Mouse (Mus musculus): ENCODE results near the gene Gstp1. TPM values are rescaled to one million over a fixed set of nuclear protein-coding genes. Genes with fewer than 3 reads are reported as not detected.

The Gstp1 gene
- polyA plus RNA-seq, 1 experiment from 2014 or later = 462 TPM

DNA sequence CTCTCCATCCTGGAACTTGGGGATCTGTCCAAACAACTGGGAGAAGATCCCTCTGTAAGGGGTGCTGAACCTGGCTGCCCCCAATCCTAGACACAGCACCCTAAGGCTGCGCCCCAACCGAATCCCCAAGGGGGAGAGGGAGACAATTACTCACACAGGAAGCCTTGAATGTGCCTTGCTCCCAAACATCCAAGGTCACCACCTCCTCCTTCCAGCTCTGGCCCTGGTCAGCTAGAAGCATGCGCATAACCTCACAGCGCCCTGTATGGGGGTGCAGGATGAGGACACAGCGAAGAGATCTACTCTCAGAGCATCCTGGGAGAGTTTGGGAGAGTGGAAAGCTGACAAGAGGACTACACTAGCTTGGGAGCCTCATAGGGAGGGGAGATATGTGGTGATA is 20.8 kb upstream of the Gstp1 start:
- Histone ChIP-seq H3K27me3 (ENCODE audit: control insufficient read depth, insufficient read depth, low read length) (no peaks in the 10 kb centered on the region), H3K4me1 (ENCODE audit: control insufficient read depth, insufficient read depth, low read length) (no peaks in the 10 kb centered on the region), H3K36me3 (ENCODE audit: control insufficient read depth, insufficient read depth, low read length) (no peaks in the 10 kb centered on the region), H3K4me3 (ENCODE audit: low read depth, low read length) (no peak overlapping the region), H3K9ac (ENCODE audit: low read length) (no peak overlapping the region), H3K9me3 (ENCODE audit: control insufficient read depth, low read length) (no peaks in the 10 kb centered on the region), H3K4me2 (ENCODE audit: low read depth, severe bottlenecking) (no peak overlapping the region), H3K27ac (replicated peaks; ENCODE audit: low read depth, low read length) (no peak overlapping the region)
- WGBS = 90% methylated on average over 5 of the region's 5 CpGs
- no peak for ATAC-seq (ENCODE audit: insufficient number of reproducible peaks, low FRiP score, low TSS enrichment, low read depth)
- no peak for DNase-seq (ENCODE audit: low spot score)

DNA sequence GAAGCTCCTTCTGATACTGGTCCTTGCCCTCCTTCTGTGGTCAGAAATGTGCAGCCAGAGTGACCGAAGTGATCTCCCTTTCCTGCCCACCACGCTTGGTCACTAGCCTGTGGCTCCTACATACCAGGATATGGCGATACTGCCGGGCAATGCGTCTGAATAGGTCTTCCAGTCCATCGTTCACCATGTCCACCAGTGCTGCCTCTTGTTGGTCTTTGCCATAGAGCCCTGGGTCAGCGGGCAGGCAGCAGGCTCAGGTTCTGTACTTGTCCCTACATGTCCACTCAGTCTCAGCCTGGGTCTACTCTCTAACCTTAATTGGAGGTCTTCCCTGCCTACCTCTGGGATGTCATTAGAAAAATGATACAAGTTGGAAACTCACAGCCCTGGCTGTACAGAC is 20.2 kb upstream of the Gstp1 start:
- Histone ChIP-seq H3K9ac (ENCODE audit: low read length) (no peak overlapping the region), H3K9me3 (ENCODE audit: control insufficient read depth, low read length) (no peaks in the 10 kb centered on the region), H3K4me3 (ENCODE audit: low read depth, low read length) (no peak overlapping the region), H3K4me2 (ENCODE audit: low read depth, severe bottlenecking) (no peak overlapping the region), H3K36me3 (ENCODE audit: control insufficient read depth, insufficient read depth, low read length) (no peaks in the 10 kb centered on the region), H3K4me1 (ENCODE audit: control insufficient read depth, insufficient read depth, low read length) (no peaks in the 10 kb centered on the region), H3K27me3 (ENCODE audit: control insufficient read depth, insufficient read depth, low read length) (no peaks in the 10 kb centered on the region), H3K27ac (replicated peaks; ENCODE audit: low read depth, low read length) (no peak overlapping the region)
- DNase-seq (ENCODE audit: low spot score) (no peak), ATAC-seq (ENCODE audit: insufficient number of reproducible peaks, low FRiP score, low TSS enrichment, low read depth) (no peak)
- WGBS = 94% methylated on average over 7 of the region's 7 CpGs

- WGBS = 87% methylated on average over 13 of the region's 13 CpGs
- H3K9me3 ChIP-seq (ENCODE audit: control insufficient read depth, low read length) = no peaks in the 10 kb centered on the region
- no peak overlapping the region for H3K4me2 ChIP-seq (ENCODE audit: low read depth, severe bottlenecking)
- H3K27me3 ChIP-seq (ENCODE audit: control insufficient read depth, insufficient read depth, low read length) = no peaks in the 10 kb centered on the region
- H3K4me3 ChIP-seq (ENCODE audit: low read depth, low read length) = no peak overlapping the region
- ATAC-seq (ENCODE audit: insufficient number of reproducible peaks, low FRiP score, low TSS enrichment, low read depth) = no peak
- no peaks in the 10 kb centered on the region for H3K4me1 ChIP-seq (ENCODE audit: control insufficient read depth, insufficient read depth, low read length)
- no peak for DNase-seq (ENCODE audit: low spot score)
- H3K9ac ChIP-seq (ENCODE audit: low read length) = no peak overlapping the region
- no peaks in the 10 kb centered on the region for H3K36me3 ChIP-seq (ENCODE audit: control insufficient read depth, insufficient read depth, low read length)
- no peak overlapping the region for H3K27ac ChIP-seq (replicated peaks; ENCODE audit: low read depth, low read length)
These were observed 19.6 kb upstream of the Gstp1 start for GRCm38 (mm10) chr19:4057389-4057788.

- no peaks in the 10 kb centered on the region for H3K36me3 ChIP-seq (ENCODE audit: control insufficient read depth, insufficient read depth, low read length)
- 46% methylated on average over 4 of the region's 4 CpGs for WGBS
- no peaks in the 10 kb centered on the region for H3K9me3 ChIP-seq (ENCODE audit: control insufficient read depth, low read length)
- H3K27me3 ChIP-seq (ENCODE audit: control insufficient read depth, insufficient read depth, low read length) = no peaks in the 10 kb centered on the region
- no peaks in the 10 kb centered on the region for H3K4me1 ChIP-seq (ENCODE audit: control insufficient read depth, insufficient read depth, low read length)
- ATAC-seq (ENCODE audit: insufficient number of reproducible peaks, low FRiP score, low TSS enrichment, low read depth) = no peak
- no peak overlapping the region for H3K9ac ChIP-seq (ENCODE audit: low read length)
- no peak overlapping the region for H3K4me2 ChIP-seq (ENCODE audit: low read depth, severe bottlenecking)
- H3K27ac ChIP-seq (replicated peaks; ENCODE audit: low read depth, low read length) = no peak overlapping the region
- no peak for DNase-seq (ENCODE audit: low spot score)
- H3K4me3 ChIP-seq (ENCODE audit: low read depth, low read length) = no peak overlapping the region
These were observed 18.9 kb upstream of the Gstp1 start for GRCm38 (mm10) chr19:4056727-4057126.

DNA sequence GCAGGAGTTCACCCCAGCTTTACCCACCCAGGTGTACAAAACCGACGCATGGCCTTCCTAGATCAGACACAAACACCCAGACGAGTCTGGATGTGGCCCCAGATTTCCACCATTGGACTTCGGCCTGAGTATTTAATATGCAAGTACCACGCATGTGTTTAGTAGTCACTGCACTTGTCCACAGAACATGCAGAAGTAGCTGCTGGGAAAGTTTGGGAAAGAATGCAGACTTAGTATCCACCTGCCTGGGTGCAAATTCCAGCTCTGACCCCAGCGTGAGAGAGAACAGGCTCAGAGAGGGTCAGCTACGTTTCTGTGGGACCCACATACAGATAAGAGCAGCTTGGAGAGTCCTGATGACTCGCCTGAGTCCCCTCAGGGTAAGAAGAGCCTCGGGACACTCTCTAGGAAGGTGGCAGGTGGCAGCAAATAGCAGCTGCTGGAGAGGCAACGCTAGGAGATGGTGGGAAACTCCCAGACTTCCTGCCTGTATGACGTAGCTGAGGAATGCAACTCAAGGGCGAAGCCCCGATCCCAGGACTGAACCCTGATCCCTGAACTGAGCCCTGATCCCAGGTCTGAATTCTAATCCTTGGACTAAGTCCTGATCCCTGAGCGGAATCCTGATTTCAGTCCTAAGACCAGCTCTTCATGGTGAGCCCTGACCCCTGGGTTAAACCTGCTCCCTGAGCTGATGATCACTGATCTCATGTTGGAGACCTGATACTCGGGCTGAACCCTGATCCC is 18.3 kb upstream of the Gstp1 start:
- H3K27ac ChIP-seq (replicated peaks; ENCODE audit: low read depth, low read length) = no peak overlapping the region
- ATAC-seq (ENCODE audit: insufficient number of reproducible peaks, low FRiP score, low TSS enrichment, low read depth) (no peak), DNase-seq (ENCODE audit: low spot score) (no peak)
- H3K9ac ChIP-seq (ENCODE audit: low read length) = no peak overlapping the region
- H3K4me1 ChIP-seq (ENCODE audit: control insufficient read depth, insufficient read depth, low read length) = no peaks in the 10 kb centered on the region
- no peaks in the 10 kb centered on the region for H3K27me3 ChIP-seq (ENCODE audit: control insufficient read depth, insufficient read depth, low read length)
- no peak overlapping the region for H3K4me3 ChIP-seq (ENCODE audit: low read depth, low read length)
- H3K9me3 ChIP-seq (ENCODE audit: control insufficient read depth, low read length) = no peaks in the 10 kb centered on the region
- no peak overlapping the region for H3K4me2 ChIP-seq (ENCODE audit: low read depth, severe bottlenecking)
- no peaks in the 10 kb centered on the region for H3K36me3 ChIP-seq (ENCODE audit: control insufficient read depth, insufficient read depth, low read length)
- 64% methylated on average over 15 of the region's 15 CpGs for WGBS

DNA sequence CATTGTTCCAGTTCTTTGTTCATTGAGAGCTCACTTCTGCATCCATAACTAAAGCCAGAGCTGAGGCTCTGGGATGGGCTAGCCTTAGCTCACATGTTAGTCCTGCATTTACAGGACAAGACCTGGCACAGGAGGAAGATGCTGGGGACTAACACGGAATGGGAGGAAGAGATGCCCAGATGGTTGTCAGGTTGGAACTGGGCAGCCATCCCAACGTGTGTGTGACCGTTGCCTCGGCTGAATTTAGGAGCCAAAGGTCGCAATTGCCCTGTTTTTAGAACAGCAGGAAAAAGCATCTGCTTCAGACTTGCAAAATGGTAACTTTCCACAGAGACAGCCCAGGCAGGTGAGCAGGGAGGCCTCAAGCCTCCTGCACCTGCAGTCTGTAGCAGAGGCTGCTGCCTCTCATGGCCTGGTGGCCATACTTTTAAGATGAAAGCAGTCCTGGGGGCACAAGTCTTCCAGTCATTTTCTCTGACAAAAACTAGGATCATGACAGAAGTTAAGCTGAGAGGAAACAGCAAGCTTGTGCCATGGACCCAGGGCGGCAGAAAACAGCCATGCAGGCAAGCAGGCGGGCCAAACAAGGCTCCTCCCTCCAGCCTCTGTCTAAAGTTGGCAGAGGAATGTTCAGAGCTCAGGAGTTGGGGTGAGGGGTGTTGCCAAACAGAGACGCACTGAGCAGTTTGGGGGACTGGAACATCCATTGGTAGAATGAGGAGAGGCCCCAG is 17.6 kb upstream of the Gstp1 start:
- Histone ChIP-seq H3K4me1 (ENCODE audit: control insufficient read depth, insufficient read depth, low read length) (no peaks in the 10 kb centered on the region), H3K27ac (replicated peaks; ENCODE audit: low read depth, low read length) (no peak overlapping the region), H3K9me3 (ENCODE audit: control insufficient read depth, low read length) (no peaks in the 10 kb centered on the region), H3K9ac (ENCODE audit: low read length) (no peak overlapping the region), H3K4me2 (ENCODE audit: low read depth, severe bottlenecking) (no peak overlapping the region), H3K4me3 (ENCODE audit: low read depth, low read length) (no peak overlapping the region), H3K27me3 (ENCODE audit: control insufficient read depth, insufficient read depth, low read length) (no peaks in the 10 kb centered on the region), H3K36me3 (ENCODE audit: control insufficient read depth, insufficient read depth, low read length) (no peaks in the 10 kb centered on the region)
- no peak for ATAC-seq (ENCODE audit: insufficient number of reproducible peaks, low FRiP score, low TSS enrichment, low read depth)
- WGBS = 73% methylated on average over 8 of the region's 8 CpGs
- no peak for DNase-seq (ENCODE audit: low spot score)

DNA sequence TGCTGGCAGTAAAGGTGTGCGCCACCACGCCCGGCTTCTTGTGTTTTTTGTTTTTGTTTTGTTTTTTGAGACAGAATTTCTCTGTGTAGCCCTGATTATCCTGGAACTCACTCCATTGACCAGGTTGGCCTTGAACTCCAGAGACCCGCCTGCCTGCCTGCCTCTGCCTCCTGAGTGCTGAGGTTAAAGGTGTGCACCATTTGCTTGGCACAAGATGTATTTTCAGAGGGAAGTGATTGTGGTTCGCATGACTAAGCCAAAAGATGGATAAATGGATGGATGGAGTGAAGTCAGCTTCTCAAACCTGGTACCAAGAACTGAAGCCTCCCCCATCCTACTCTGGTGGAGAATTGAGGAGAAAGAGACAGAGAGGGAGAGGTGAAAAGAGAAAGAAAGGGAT is 16.8 kb upstream of the Gstp1 start:
- Histone ChIP-seq H3K9me3 (ENCODE audit: control insufficient read depth, low read length) (no peaks in the 10 kb centered on the region), H3K4me1 (ENCODE audit: control insufficient read depth, insufficient read depth, low read length) (no peaks in the 10 kb centered on the region), H3K4me3 (ENCODE audit: low read depth, low read length) (no peak overlapping the region), H3K27me3 (ENCODE audit: control insufficient read depth, insufficient read depth, low read length) (no peaks in the 10 kb centered on the region), H3K9ac (ENCODE audit: low read length) (no peak overlapping the region), H3K4me2 (ENCODE audit: low read depth, severe bottlenecking) (no peak overlapping the region), H3K36me3 (ENCODE audit: control insufficient read depth, insufficient read depth, low read length) (no peaks in the 10 kb centered on the region), H3K27ac (replicated peaks; ENCODE audit: low read depth, low read length) (no peak overlapping the region)
- DNase-seq (ENCODE audit: low spot score) (no peak), ATAC-seq (ENCODE audit: insufficient number of reproducible peaks, low FRiP score, low TSS enrichment, low read depth) (no peak)
- 87% methylated on average over 5 of the region's 5 CpGs for WGBS

DNA sequence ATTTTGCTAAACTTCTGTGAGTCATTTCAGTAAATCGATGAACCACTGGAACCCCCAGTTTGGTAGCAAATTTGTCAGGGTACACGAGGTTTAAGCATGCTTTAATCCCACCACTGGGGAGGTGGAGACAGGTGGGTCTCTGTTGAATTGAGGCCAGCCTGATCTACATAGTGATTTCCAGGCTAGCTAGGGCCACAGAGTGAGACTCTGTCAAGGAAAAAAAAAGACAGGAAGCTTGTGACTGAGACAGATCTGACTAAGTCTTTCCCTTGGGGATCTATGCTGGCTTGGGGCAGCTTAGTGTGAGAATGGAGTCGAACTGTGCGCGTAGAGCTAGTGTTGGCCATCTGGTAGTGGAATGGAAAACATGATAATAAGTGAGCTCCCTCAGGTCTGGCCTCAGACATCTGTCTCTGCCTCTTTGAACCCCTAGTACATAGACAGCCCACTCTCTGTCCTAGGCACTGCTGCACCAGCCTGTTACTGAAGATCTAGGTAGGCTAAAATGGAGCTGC is 14.8 kb upstream of the Gstp1 start:
- no peaks in the 10 kb centered on the region for H3K4me1 ChIP-seq (ENCODE audit: control insufficient read depth, insufficient read depth, low read length)
- H3K27me3 ChIP-seq (ENCODE audit: control insufficient read depth, insufficient read depth, low read length) = no peaks in the 10 kb centered on the region
- no peaks in the 10 kb centered on the region for H3K9me3 ChIP-seq (ENCODE audit: control insufficient read depth, low read length)
- no peak overlapping the region for H3K4me3 ChIP-seq (ENCODE audit: low read depth, low read length)
- ATAC-seq (ENCODE audit: insufficient number of reproducible peaks, low FRiP score, low TSS enrichment, low read depth) = no peak
- H3K4me2 ChIP-seq (ENCODE audit: low read depth, severe bottlenecking) = no peak overlapping the region
- 86% methylated on average over 5 of the region's 5 CpGs for WGBS
- no peaks in the 10 kb centered on the region for H3K36me3 ChIP-seq (ENCODE audit: control insufficient read depth, insufficient read depth, low read length)
- H3K27ac ChIP-seq (replicated peaks; ENCODE audit: low read depth, low read length) = no peak overlapping the region
- H3K9ac ChIP-seq (ENCODE audit: low read length) = no peak overlapping the region
- no peak for DNase-seq (ENCODE audit: low spot score)
